Mouse (Mus musculus): Measurements from ENCODE around the gene Calcrl.

Calcrl gene

DNA sequence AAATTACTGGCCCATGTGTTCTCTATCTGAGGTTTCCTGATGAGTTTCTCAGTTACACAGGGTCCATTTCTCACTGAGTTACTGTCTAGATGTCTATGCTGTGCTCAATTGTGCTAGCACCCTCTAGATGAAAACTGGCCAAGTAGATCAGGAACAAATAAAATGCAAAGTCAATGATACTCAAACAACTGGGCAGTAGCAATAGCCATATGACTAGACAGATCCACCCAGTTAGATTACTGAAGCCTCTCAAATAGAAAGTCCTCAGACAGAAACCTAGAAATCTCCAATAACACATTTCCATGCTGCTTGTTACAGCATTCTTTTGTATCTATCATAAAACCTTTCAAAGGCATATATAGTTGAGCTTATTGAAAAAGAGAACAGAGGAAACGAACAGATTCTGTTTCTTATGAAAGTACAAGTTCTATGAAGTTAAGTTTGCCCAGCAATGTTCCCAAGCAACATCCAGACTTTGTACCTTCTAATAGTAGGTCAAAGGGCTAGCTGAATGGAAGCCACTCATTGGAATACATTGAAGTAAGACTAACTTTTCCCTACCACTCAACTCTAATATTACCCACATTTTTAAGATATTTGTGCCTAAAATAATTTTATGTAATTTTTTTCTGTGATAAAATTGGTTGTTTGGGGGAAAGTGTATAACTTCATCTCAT is 87.3 kb downstream of the Calcrl start:
- in situ Hi-C loops (cut with MboI, MseI) = no loop called here

DNA sequence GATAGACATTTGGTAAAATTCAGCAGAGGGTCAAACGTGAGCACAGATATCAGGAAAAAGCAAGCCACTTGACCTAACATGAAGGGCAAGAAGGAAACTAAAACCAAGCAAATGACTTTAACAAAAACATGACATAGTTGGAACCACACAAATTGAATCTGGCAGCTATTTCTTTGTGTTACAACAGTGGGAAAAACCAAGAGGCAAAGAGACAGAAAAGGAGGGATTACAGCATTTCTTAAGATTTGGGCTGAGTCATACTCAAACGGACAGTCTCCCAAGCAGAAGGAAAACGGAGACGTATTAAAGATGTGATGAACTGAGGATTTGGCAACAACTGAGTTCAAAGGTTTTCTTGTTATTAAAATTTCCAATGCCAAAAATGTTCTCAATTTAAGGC is 88.9 kb downstream of the Calcrl start:
- in situ Hi-C loops (cut with MboI, MseI) = no loop called here

DNA sequence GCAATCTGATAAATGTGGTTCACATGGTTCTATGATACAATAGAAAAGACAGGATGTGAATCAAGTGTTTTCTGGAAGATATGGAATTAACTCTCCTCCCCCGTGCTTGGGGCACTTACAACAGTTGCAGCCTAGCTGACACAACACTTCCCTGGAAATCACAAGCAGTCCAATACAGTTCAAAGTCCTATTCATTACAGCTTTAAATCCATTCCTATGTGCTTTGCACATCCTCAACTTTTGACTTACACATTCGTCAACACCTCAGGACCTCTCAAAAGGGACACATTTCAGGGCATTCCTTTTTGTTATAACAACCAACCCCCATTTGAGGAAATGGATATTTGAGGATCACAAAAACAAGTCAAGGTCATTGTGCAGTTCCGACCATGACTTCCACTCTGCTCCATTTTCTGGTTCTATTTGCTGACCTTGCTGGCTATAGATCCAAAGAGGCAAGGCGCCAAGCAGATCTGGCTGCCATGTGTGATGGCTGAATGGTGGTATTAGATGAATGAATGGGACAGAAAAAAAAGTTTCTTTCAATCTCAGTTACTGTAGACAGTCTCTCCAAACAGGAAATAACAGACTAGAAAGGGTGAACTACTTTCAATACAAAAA is 108.9 kb downstream of the Calcrl start:
- in situ Hi-C loops (cut with MboI, MseI) = no loop called here

DNA sequence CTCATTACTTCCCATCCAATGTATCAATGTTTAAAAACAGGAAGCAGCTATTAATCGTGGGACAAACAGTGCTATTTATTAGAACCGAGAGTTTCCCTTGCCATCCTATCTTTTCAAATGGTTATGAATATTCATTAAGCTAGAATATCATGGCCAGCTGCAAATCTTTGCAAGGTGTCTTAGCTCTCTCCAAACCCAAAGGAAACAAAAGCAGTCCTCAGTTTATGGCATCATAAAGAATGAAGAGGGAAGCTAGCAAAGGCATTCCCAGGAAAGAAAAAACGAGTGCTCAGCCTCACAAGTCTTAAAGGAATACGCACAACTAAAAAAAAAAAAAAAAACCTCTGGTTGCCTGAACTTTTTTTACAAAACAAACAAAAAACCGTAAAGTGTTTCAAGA is 128.7 kb downstream of the Calcrl start:
- in situ Hi-C loops (cut with MboI, MseI) = no loop called here

DNA sequence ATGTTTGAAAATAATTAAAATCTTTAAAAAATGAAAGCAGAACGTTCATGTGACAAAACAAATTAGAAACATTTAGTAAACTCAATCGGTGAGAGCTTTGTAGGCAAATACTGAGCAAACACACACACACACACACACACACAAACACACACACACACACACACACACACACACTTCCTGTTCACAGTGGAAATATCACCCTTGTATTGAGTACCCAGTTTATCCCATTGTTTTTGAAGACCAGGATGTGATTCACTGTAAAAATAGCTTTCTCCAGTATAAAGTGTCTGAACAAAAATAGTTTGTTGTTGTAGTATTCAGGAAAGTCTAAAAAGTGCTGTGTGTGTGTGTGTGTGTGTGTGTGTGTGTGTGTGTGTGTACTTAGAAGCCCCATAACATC is 130.1 kb downstream of the Calcrl start:
- in situ Hi-C loops (cut with MboI, MseI) = no loop called here

DNA sequence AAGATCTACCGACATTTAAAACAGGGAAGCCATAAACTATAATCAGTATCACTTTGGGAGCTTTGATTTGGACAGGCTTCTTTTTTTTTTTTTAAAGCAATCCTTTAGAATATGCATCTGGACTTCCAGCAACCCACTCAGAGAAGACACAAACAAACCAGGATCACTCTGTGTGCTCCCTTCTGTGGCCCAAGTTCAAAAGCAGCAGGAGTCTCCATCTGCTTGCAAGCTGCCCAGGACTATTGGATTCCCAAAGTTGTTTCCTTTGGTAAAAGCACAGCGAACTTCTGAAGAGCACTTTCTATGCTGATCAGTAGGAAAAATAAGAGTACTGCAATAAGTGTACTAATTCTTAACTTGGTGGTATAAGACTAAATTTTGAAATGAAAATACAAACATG is 130.6 kb downstream of the Calcrl start:
- in situ Hi-C loops (cut with MboI, MseI) = no loop called here

DNA sequence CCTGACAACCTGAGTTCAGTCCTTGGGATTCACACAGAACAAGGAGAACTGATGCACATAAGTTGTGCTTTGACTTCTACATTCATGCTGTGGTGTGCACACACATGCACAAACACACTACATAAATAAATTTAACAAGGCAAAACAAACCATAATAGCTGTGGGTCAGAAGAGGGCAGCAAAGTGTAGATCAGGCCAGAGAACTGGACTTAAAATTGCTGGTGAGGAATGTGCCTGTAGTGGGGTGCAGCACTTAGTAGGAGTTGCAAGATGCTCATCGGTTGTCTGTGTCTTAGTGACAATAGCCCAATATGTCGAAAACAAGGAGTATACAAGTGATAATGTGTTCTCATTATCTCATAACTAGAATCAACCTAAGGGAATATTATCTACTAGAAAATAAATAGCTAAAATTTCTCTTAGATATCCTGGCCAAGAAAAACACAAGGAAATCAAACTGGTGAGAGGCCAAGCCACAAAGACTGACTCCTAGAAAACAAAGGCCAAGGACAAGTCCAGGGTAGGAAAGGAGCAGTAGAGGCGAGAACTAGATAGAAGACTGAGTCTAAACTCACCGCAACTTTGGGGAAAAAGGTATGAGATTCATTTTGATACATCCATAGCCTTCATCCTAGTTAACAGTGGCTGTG is 132.7 kb downstream of the Calcrl start:
- in situ Hi-C loops (cut with MboI, MseI) = no loop called here

DNA sequence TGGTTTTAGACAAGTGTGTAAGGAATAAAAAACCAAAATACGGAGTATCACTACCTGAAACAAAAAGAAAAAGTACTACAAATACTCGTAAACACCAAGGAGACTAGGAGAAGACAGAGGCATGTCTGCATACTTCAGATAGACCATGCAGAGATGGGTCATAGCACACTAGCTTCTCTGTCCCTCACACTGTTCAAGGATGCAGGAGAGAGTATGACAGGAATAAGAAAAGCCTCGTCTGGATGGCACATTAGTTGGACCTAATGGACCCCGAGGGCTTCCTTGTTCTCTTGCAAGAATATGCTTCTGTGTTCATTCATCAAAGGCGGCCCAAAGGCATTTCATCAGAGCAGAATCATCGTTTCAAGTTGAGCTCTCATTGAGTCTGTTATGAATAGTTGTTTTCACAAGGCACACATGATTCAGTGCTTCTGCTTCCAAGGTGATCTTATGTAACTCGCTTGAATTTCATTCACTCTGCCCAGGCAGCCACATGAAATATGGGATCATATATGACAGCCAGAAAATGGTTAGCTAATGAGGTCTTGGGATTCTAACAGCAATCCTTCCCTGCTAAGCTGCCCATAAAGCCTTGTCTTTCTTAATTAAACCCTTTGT is 136.2 kb downstream of the Calcrl start:
- in situ Hi-C loops (cut with MboI, MseI) = no loop called here
